Mouse (Mus musculus) gastrocnemius, adult 18-20 months (tissue): ENCODE results near the gene Cdk4. TPM values are rescaled to one million over a fixed set of nuclear protein-coding genes. Genes with fewer than 3 reads are reported as not detected.

Source experiments
- DNase-seq: peaks from one replicate; pipeline ENCODE4 v3.0.0; 2021; ENCODE audit warnings: low spot score
- total RNA-seq, 2 experiments: library from RNA; stranded (reverse); gene quantifications; 2 replicates each; pipeline ENCODE4 v1.2.3; 2021

The Cdk4 gene
- total RNA-seq, 2 experiments from 2014 or later: 42.2 to 45.6 TPM

DNA sequence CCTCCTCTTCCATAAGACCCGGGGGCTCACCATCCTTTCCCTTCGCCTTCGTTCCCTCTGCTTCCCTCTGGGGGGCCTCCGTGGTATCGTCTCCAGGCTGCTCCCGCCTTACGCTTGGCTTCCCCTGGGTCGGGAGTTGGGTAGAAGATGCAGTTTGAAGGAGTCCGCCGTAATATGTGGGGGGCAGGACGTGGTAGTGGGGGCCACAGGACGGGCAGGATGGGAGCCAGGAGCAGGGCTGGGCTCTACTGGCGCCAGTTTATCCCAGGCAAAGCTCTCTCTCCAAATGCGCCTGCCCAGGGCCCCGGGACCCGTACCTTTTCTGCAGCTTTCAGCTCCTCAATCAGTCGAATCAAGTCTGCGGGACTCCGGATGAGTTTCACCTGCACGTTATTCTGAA is 35.2 kb downstream of the Cdk4 start:
- DNase-seq: no peak

DNA sequence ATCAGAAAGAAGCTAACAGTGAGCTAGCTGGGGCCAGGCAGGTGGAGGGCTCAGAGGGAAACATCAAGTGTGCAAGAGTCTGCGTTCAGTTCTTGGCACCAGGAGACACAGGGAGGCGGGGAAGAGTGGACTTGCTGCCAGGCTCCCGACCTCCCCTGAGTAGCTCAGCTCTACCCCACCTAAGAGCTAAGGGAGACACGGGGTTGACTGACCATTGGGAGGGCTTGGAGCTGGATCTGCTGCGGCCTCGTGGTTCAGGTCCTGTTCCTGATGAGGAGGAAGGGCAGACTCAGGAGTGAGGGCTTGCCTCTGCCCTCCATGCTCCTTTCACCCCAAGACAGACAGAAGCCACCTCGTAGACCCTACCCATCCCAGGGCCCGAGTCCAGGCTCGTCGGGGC is 35.9 kb downstream of the Cdk4 start:
- no peak for DNase-seq

DNA sequence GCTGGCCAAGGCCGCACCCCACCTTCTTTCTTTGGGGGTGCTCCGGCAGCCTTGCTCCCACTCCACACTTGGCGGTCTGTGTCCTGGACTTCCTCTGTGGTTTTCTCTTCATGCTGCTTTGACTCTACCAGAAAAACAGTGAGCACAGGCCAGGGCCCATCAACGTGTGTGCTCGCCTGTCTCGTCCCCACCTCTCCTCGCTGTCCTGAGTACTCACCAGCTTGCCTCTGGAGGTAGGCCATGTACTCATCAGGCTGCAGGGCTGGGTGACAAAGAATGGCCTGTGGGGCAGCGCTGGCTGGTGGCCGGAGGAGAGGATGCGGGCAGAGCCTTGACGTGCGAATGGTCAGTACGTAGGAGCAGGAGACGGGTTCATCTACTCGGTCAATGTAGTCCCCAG is 36.5 kb downstream of the Cdk4 start:
- no peak for DNase-seq

DNA sequence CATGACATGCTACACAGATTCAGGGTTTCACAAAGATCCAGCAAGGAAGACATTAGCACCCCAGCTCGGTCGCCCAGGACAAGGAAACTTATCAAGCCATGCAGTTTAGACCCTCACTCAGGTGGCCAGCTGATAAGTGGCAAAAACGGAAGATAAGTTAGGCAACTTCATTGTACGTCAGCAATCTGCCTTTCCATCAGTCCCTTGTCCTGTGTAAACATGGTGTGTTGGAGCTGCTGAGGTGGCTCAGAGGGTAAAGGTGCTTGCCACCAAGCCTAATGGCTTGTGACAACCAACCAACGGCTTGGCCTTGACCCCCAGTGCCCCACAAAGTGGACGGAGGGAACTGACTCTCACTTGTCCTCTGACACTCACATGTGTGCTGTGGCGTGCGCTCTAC is 37.1 kb downstream of the Cdk4 start:
- DNase-seq: no peak

DNA sequence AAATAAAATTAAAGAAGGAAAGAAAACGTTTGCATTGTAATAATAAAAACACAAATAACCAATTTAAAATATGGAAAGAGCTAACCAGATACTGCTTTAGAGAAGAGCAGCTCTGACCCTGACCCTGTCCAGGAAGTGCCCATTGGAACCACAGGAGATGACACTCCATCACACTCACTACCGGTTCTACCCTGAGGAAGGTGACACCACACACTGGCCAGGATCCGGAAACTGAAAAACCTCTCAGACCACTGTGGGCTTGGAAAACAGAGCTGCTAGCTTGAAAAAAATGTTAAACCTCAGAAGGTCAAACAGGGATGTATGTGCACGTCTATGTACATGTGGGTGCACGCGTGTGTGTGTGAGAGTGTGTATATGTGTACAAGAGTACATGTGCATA is 37.8 kb downstream of the Cdk4 start:
- DNase-seq: no peak

DNA sequence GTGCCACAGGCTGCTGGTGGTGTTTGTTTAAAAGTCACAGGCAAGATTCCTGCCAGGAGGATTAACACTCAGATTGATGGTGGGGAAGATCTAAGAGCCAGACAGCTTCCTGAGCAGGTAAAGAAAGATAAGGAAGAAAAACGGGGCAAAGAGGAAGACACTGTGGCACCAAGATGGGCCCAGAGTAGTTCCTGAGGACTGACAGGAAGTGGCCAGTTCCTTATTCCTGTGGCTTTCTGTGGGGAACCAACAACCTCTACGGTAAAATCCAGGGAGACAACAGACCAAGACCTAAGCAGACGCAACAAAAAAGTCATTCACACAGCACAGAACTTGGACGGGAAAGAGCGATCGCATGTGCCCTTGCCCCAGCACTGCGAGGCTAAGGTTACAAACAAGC is 40.3 kb downstream of the Cdk4 start:
- no peak for DNase-seq

DNA sequence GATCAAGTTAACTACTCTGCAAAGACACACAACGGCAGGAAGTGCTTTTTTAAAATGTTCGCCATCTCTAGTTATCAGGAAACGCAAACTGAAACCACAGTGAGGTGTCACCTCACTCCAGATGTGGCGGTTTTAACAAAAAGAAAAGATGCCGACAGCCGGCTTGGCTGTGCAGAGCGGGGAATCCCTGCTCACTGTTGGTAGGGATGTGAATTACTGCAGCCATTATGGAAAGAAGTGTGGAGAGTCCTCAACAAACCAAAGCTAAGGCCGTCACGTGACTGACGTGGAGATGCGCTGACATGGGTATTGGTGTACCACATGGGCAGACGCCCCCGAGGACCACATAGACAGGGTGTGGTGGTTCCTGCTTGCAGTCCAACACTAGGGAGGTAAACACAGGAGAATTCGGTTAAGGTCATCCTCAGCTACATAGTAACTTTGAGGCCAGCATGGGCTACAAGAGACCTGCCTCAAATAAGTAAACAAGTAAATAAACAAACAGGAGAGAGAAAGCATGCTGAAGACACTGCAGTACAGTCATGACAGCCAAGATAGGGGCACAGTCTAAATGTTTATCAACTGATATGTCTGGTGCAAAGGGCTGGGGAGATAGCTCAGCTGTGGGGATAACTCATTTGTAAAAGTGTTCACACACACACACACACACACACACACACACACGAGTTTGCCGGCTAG is 44.4 kb downstream of the Cdk4 start:
- no peak for DNase-seq

DNA sequence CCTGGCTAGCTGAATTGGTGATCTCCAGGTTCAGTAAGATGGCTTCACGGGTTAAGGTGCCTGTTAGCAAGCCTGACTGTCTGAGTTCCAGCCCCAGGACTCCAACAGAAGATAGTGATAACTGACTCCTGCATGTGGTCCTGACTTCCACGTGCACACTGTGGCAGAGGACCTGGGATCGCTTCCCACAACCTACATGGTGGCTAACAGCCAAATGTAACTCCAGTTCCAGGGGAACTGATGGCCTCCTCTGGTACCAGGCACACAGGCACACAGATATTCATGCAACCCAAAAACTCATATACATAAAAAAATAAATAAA is 44.9 kb downstream of the Cdk4 start:
- DNase-seq: no peak

DNA sequence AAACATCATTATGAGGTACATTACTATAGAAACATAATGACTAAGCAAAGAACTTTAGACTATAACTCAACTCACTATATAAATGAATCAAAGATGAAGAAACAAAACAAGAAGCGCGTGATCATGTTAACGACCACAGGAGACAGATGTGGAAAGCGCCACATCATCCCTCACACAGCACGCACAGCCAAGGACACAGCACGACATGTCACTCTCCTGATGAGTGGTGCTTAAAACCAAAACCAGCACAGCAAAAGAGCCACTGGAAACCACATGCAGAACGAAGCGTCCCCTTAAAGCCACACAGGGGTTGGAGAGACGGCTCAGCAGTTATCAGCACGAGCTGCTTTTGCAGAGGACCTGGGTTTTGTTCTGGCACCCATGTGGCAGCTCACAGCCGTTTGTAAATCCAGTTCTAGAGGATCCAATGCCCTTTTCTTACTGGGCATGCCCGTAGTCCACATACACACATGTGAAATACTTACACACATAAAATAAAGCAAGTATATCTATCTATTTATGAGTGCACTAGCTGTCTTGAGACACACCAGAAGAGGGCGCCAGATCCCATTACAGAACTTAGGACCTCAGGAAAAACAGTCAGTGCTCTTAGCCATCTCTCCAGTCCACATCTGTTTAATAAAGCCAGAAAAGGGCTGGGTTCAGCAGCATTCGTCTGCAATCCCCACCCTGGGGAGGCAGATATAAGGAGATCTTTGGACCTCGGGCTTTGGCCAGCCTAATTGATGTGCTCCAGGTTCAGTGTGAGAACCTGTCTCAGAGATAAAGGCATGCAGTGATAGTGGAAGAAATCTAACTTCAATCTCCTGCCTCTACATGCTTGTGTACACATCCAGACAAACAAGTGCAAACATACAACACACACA is 47.9 kb downstream of the Cdk4 start:
- DNase-seq: no peak

DNA sequence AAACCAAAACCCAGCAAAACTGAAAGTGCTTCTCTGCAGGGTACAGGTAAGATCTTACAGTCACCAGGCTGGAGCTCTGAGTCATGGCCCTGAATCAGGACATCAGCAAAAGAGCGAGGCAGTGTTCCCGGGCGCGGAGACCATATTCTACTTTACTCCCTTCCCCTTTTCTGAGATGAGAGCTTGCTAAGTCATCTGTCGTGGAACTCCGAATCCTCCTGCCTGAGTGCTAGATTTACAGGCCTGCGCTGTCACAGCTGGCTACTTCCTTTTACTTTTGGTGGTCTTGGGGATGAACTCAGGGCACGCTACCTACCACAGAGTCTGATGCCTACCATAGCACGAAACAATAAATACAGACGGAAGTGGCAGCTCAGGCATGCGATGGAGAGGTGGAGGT is 51.1 kb downstream of the Cdk4 start:
- DNase-seq: no peak

DNA sequence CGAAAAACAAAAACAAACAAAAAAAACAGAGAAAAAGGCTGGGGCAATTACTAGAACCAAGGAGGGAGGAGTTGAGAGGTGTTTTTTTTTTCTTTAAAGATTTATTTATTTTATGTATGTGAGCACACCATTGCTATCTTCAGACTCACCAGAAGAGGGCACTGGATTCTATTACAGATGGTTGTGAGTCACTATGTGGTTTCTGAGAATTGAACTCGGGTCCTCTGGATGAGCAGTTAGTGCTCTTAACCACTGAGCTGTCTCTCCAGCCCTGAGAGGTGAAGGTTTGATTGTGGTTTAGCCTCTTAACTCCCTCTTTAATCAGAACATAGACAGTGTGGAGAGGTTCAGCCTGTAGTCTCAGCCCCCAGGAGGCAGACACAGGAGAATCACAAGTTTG is 51.7 kb downstream of the Cdk4 start:
- no peak for DNase-seq

Other genes starting within 250 kb of the Cdk4 start
- gene Atp23, start 162.2 kb upstream of the Cdk4 start, total RNA-seq: 1 to 10 TPM; 1.5 to 1.6 TPM
- gene Ctdsp2, start 84.8 kb upstream of the Cdk4 start, total RNA-seq: 100 to 1,000 TPM in 1 of 2 experiments, 10 to 100 TPM in 1; 84.5 to 110 TPM
- 1 to 10 TPM; 2.9 to 3.6 TPM for gene Avil, start 62.8 kb upstream of the Cdk4 start, total RNA-seq
- 10 to 100 TPM; 20.4 to 22.4 TPM for gene Tsfm, start 32.7 kb upstream of the Cdk4 start, total RNA-seq
- gene Mettl1, start 22.1 kb upstream of the Cdk4 start, total RNA-seq: 1 to 10 TPM; 8.6 to 9.1 TPM
- gene Eef1akmt3, start 22.0 kb upstream of the Cdk4 start, total RNA-seq: under 1 TPM in 1 of 2 experiments, not detected in 1; 0.09 TPM
- gene Cyp27b1, start 15.3 kb upstream of the Cdk4 start, total RNA-seq: under 1 TPM in 1 of 2 experiments, not detected in 1; 0.19 TPM
- 1 to 10 TPM in 1 of 2 experiments, under 1 TPM in 1; 0.39 to 1.0 TPM for gene March9, start 3.4 kb upstream of the Cdk4 start, total RNA-seq
- 10 to 100 TPM; 22.4 to 23.4 TPM for gene Tspan31, start 6.7 kb downstream of the Cdk4 start, total RNA-seq
- gene Agap2, start 11.8 kb downstream of the Cdk4 start, total RNA-seq: 1 to 10 TPM; 1.3 to 1.7 TPM
- gene Os9, start 57.6 kb downstream of the Cdk4 start, total RNA-seq: 10 to 100 TPM; 11.3 to 13.5 TPM
- gene B4galnt1, start 101.7 kb downstream of the Cdk4 start, total RNA-seq: under 1 TPM; 0.39 to 0.93 TPM
- 1 to 10 TPM; 1.6 to 2.9 TPM for gene Slc26a10, start 117.1 kb downstream of the Cdk4 start, total RNA-seq
- gene Arhgef25, start 126.5 kb downstream of the Cdk4 start, total RNA-seq: 1 to 10 TPM; 7.4 to 9.5 TPM
- gene Dtx3, start 132.2 kb downstream of the Cdk4 start, total RNA-seq: 10 to 100 TPM; 20.0 to 27.3 TPM
- gene Pip4k2c, start 148.1 kb downstream of the Cdk4 start, total RNA-seq: 1 to 10 TPM; 7.4 to 8.2 TPM
- gene Kif5a, start 199.8 kb downstream of the Cdk4 start, total RNA-seq: under 1 TPM; 0.21 to 0.37 TPM
- 10 to 100 TPM; 96.1 to 97.2 TPM for gene Dctn2, start 202.8 kb downstream of the Cdk4 start, total RNA-seq
- gene Mbd6, start 225.5 kb downstream of the Cdk4 start, total RNA-seq: 10 to 100 TPM; 14.6 to 15.7 TPM
- 10 to 100 TPM; 67.5 to 68.8 TPM for gene Mars, start 248.3 kb downstream of the Cdk4 start, total RNA-seq